In the genomic region with DNA sequence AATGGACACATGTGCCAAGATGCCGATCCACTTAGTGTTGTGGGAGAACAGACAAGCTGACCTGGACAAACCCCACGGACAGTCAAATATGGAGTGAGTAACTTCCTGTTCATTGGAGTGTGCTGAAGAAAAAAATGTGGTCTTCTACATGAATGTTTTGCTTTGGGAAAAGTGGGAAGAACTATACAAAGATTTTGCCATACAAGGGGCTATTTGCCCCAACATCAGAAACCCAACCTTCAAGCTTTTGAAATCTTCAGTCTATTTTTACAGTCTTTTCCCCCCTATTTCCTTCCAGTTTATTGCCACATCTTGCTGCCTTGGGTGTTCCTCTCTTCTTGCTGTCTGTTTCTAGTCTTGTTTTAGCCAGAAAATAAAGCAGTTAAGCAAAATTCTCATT, we compare ENCODE assay signal across 21 mouse cellular contexts.
"Had no signal": no experiment of that assay in that cellular context is flagged by ENCODE, and none has a peak within 500 bp of the region (broad histone marks: within the 10 kb centered on the region; RNA-seq: fewer than 3 reads in every experiment).

No protein-coding gene starts in this region.

- DNase-seq: kidney, adult 11 months; kidney, adult 8-10 months; kidney, postnatal 10 days; kidney, postnatal 36 days; layer of hippocampus, postnatal 36 days; lung, adult 18-20 months; lung, postnatal 10 days; lung, postnatal 36 days; retina, postnatal 1 day; thymus, adult 2 months; thymus, postnatal 14 days had no signal

- H3K27me3 ChIP-seq: kidney, embryonic 15.5 days; liver, embryonic 15.5 days; lung, embryonic 15.5 days; midbrain, embryonic 12.5 days; midbrain, embryonic 15.5 days; neural tube, embryonic 12.5 days; neural tube, embryonic 15.5 days had no signal

- H3K9me3 ChIP-seq: kidney, embryonic 15.5 days; liver, embryonic 15.5 days; lung, embryonic 15.5 days; midbrain, embryonic 12.5 days; midbrain, embryonic 15.5 days; neural tube, embryonic 12.5 days; neural tube, embryonic 15.5 days had no signal

- H3K36me3 ChIP-seq: kidney, embryonic 15.5 days; liver, embryonic 15.5 days; lung, embryonic 15.5 days; midbrain, embryonic 12.5 days; midbrain, embryonic 15.5 days; neural tube, embryonic 12.5 days; neural tube, embryonic 15.5 days had no signal

- H3K4me2 ChIP-seq: kidney, embryonic 15.5 days; liver, embryonic 11.5 days; liver, embryonic 15.5 days; lung, embryonic 15.5 days; midbrain, embryonic 12.5 days; midbrain, embryonic 15.5 days; neural tube, embryonic 12.5 days; neural tube, embryonic 15.5 days had no signal

- H3K9ac ChIP-seq: kidney, embryonic 15.5 days; liver, embryonic 15.5 days; lung, embryonic 15.5 days; midbrain, embryonic 12.5 days; midbrain, embryonic 15.5 days; neural tube, embryonic 12.5 days; neural tube, embryonic 15.5 days had no signal

- H3K27ac ChIP-seq: kidney, embryonic 15.5 days; left cerebral cortex, adult 2 months; liver, embryonic 15.5 days; lung, embryonic 15.5 days; midbrain, embryonic 12.5 days; midbrain, embryonic 15.5 days; neural tube, embryonic 12.5 days; neural tube, embryonic 15.5 days; stomach, postnatal 0 days had no signal

- H3K4me1 ChIP-seq: kidney, embryonic 15.5 days; lung, embryonic 15.5 days; midbrain, embryonic 12.5 days; midbrain, embryonic 15.5 days; neural tube, embryonic 12.5 days; neural tube, embryonic 15.5 days had no signal

- ATAC-seq: midbrain, embryonic 15.5 days had no signal

- H3K4me3 ChIP-seq: kidney, embryonic 15.5 days; left cerebral cortex, adult 2 months; liver, embryonic 15.5 days; lung, embryonic 15.5 days; midbrain, embryonic 12.5 days; midbrain, embryonic 15.5 days; neural tube, embryonic 12.5 days; neural tube, embryonic 15.5 days had no signal
